Mouse (Mus musculus) intestine, embryonic 15.5 days (tissue): ENCODE results near the gene Tars2. TPM values are rescaled to one million over a fixed set of nuclear protein-coding genes. Genes with fewer than 3 reads are reported as not detected.

ENCODE experiments used
- ATAC-seq: fragments of 200-750 bp; cut with Nextera tagmentation; 2 replicates; pipeline ENCODE4 v1.8.0; 2017; ENCODE audit warnings: moderate TSS enrichment, moderate library complexity
- H3K27ac ChIP-seq: fragments of 300-500 bp; sonication (generic); 2 replicates; pipeline ENCODE4 v1.5.1; 2015; ENCODE audit warnings: mild to moderate bottlenecking, inconsistent platforms
- H3K27me3 ChIP-seq: fragments of 300-500 bp; sonication (generic); replicated peaks from 2 replicates; pipeline ENCODE4 v1.6.1; 2015; ENCODE audit warnings: inconsistent platforms
- H3K36me3 ChIP-seq: fragments of 300-500 bp; sonication (generic); 2 replicates; pipeline ENCODE4 v1.6.1; 2015; ENCODE audit warnings: inconsistent platforms
- H3K4me1 ChIP-seq: fragments of 300-500 bp; sonication (generic); replicated peaks from 2 replicates; pipeline ENCODE4 v1.6.1; 2015; ENCODE audit warnings: inconsistent platforms
- H3K4me2 ChIP-seq: fragments of 300-500 bp; sonication (generic); replicated peaks from 2 replicates; pipeline ENCODE4 v1.6.1; 2015; ENCODE audit warnings: mild to moderate bottlenecking, inconsistent platforms
- H3K4me3 ChIP-seq: fragments of 300-500 bp; sonication (generic); replicated peaks from 2 replicates; pipeline ENCODE4 v1.5.1; 2015; ENCODE audit warnings: inconsistent platforms
- H3K9ac ChIP-seq: fragments of 300-500 bp; sonication (generic); 2 replicates; pipeline ENCODE4 v1.6.1; 2015; ENCODE audit warnings: inconsistent platforms
- H3K9me3 ChIP-seq: fragments of 300-500 bp; sonication (generic); 2 replicates; pipeline ENCODE4 v1.6.1; 2016; ENCODE audit warnings: inconsistent platforms
- WGBS: fragments of 180-500 bp; shearing (Covaris S2); methylation state at CpG from one replicate; pipeline ENCODE4 v1.1.7; 2015; 5-methylcytosine and 5-hydroxymethylcytosine counted together
- polyA plus RNA-seq: library from polyadenylated mRNA; unstranded; fragments of >200 nt; fragmentation: Nextera tagmentation; extraction: Ambion mirVana; gene quantifications from 2 replicates; pipeline ENCODE4 v1.2.1, GENCODE M21; 2015

Gene Tars2
- polyA plus RNA-seq, 1 experiment from 2014 or later, result 54.4 TPM

GRCm38 (mm10) chr3:95761771-95762170 lies 1.8 kb upstream of the Tars2 start:
- H3K36me3 ChIP-seq, result peaks cover 28% of the 10 kb centered on the region
- H3K4me3 ChIP-seq, result no peak overlapping the region
- no peak overlapping the region for H3K27ac ChIP-seq
- no peaks in the 10 kb centered on the region for H3K4me1 ChIP-seq
- no peak for ATAC-seq
- no peaks in the 10 kb centered on the region for H3K27me3 ChIP-seq
- H3K9ac ChIP-seq, result no peak overlapping the region
- H3K9me3 ChIP-seq, result no peaks in the 10 kb centered on the region
- 70% methylated on average over 4 of the region's 4 CpGs for WGBS
- no peak overlapping the region for H3K4me2 ChIP-seq

- Histone ChIP-seq H3K9me3 (no peaks in the 10 kb centered on the region), H3K9ac (no peak overlapping the region), H3K4me2 (no peak overlapping the region), H3K27ac (no peak overlapping the region), H3K4me1 (no peaks in the 10 kb centered on the region), H3K27me3 (no peaks in the 10 kb centered on the region), H3K4me3 (no peak overlapping the region), H3K36me3 (peaks cover 20% of the 10 kb centered on the region)
- ATAC-seq, result no peak
These were observed 650 bp upstream of the Tars2 start for GRCm38 (mm10) chr3:95760656-95761055.

DNA sequence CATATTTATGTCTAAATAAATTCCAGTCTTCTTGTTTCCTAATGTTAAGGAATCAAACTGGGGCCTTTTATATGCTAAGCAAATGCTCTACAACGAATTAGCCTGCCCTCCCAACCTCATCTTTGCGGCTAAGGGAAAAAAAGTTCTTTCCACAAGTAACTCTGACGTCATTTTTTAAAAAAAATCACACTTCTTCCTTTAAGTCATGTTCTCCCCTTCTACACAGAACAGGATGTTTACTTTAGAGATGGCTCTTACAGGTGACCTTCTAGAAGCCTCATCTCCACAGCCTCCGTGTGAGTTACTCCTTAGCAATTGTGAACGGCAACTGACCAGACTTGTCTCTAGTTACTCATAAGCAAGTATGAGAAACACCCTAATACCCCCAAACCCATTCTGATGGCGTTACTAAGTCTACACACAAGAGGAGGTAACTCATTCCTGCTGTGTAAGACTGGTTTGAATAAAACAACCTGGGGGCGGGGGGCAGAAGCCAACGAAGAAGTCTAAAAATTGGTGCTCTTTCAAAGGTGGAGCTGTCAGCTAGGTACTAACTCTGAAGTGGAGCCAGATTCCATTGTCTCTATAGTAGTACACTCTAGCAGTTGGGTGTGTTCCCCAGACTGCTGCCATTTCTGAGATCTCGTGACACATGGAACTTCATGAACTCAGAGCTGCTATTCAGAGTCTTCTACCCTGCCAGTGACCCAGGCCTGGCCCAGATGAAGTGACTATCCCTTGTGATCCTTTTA lies 1.4 kb downstream of the Tars2 start:
- no peak overlapping the region for H3K27ac ChIP-seq
- no peak overlapping the region for H3K9ac ChIP-seq
- H3K9me3 ChIP-seq, result no peaks in the 10 kb centered on the region
- no peak overlapping the region for H3K4me3 ChIP-seq
- H3K27me3 ChIP-seq, result no peaks in the 10 kb centered on the region
- H3K4me2 ChIP-seq, result no peak overlapping the region
- H3K4me1 ChIP-seq, result no peaks in the 10 kb centered on the region
- WGBS, result 44% methylated on average over 9 of the region's 9 CpGs
- no peak for ATAC-seq
- H3K36me3 ChIP-seq, result peaks cover 2% of the 10 kb centered on the region

GRCm38 (mm10) chr3:95756808-95757207 lies 3.2 kb downstream of the Tars2 start:
- WGBS, result 81% methylated on average over 2 of the region's 2 CpGs
- Histone ChIP-seq H3K9ac (no peak overlapping the region), H3K27ac (no peak overlapping the region), H3K9me3 (no peaks in the 10 kb centered on the region), H3K27me3 (no peaks in the 10 kb centered on the region), H3K4me2 (no peak overlapping the region), H3K4me1 (no peaks in the 10 kb centered on the region), H3K4me3 (no peak overlapping the region), H3K36me3 (peaks cover 4% of the 10 kb centered on the region; the same call in 1 of the 2 replicates)
- no peak for ATAC-seq

GRCm38 (mm10) chr3:95754345-95755206 lies 5.4 kb downstream of the Tars2 start:
- no peaks in the 10 kb centered on the region for H3K4me1 ChIP-seq
- peak overlapping the region; percentile 69 for H3K4me2 ChIP-seq
- peaks cover 15% of the 10 kb centered on the region; the same call in 1 of the 2 replicates for H3K36me3 ChIP-seq
- peak overlapping the region; percentile 74 for H3K9ac ChIP-seq
- H3K27me3 ChIP-seq, result no peaks in the 10 kb centered on the region
- H3K9me3 ChIP-seq, result no peaks in the 10 kb centered on the region
- under 1% methylated on average over 30 of the region's 30 CpGs for WGBS
- peak overlapping the region; percentile 52; the same call in 1 of the 2 replicates for H3K27ac ChIP-seq
- peak; percentile 99 for ATAC-seq
- peak overlapping the region; percentile 71 for H3K4me3 ChIP-seq

GRCm38 (mm10) chr3:95752935-95753334 lies 7.1 kb downstream of the Tars2 start:
- no peaks in the 10 kb centered on the region for H3K27me3 ChIP-seq
- H3K4me1 ChIP-seq, result no peaks in the 10 kb centered on the region
- no peak overlapping the region for H3K27ac ChIP-seq
- no peak overlapping the region for H3K4me3 ChIP-seq
- H3K9ac ChIP-seq, result no peak overlapping the region
- no peak for ATAC-seq
- WGBS, result 87% methylated on average over 3 of the region's 3 CpGs
- H3K36me3 ChIP-seq, result peaks cover 17% of the 10 kb centered on the region; the same call in 1 of the 2 replicates
- no peak overlapping the region for H3K4me2 ChIP-seq
- H3K9me3 ChIP-seq, result no peaks in the 10 kb centered on the region

- WGBS, result 49% methylated on average over 8 of the region's 8 CpGs
- no peaks in the 10 kb centered on the region for H3K27me3 ChIP-seq
- H3K4me1 ChIP-seq, result peaks cover 7% of the 10 kb centered on the region
- H3K9ac ChIP-seq, result no peak overlapping the region
- H3K9me3 ChIP-seq, result no peaks in the 10 kb centered on the region
- ATAC-seq, result no peak
- peaks cover 32% of the 10 kb centered on the region for H3K36me3 ChIP-seq
- H3K4me2 ChIP-seq, result no peak overlapping the region
- H3K4me3 ChIP-seq, result no peak overlapping the region
- 0 out of 2 replicates have a peak overlapping the region, but pooled peaks have one; percentile 2 for H3K27ac ChIP-seq
These were observed 19.6 kb downstream of the Tars2 start for GRCm38 (mm10) chr3:95740406-95740805.

DNA sequence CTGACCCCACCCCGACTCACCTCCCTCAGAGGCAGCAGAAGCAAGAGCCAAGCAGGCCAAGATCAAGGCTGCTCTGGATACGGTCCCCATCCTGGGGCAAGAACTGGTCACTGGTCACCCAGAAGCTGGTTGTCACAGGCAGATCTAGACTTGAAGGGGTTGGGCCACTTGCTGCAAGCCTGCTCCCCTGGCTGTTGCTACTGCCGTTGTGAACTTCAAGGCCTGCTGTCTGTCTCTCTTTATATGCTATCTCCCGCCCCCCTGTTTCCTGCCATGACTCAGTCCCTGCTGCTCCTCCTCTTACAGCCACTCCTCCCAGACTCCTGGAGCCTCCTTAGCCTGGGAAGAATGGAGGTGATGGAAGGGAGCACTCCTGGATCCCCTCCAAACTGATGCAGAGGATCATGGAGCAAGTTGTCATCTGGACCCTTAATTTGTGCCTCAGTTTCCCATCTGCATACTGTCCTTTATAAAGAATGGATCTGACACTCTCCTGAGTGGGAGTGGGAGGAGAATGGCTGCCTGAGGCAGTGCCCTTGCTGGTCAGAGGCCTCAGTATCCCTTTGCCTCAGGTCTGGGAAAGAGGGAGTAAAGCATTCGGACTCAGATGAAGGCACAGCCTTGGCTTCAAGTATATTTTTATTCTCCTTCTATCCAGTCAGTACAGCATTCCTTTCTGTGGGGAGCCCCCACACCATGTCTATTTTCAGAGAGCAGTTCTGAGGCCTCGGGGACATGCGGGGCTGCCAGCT lies 20.5 kb downstream of the Tars2 start, which contains the start of gene Ecm1:
Gene Ecm1 (minus strand): TSS at position 217 of the 752 bp plus-strand sequence.
- H3K27me3 ChIP-seq, result no peaks in the 10 kb centered on the region
- 62% methylated on average over 7 of the region's 7 CpGs for WGBS
- peak; percentile 36; the same call in 1 of the 2 replicates for ATAC-seq
- H3K9me3 ChIP-seq, result no peaks in the 10 kb centered on the region
- H3K4me2 ChIP-seq, result no peak within 1 kb of the TSS
- H3K27ac ChIP-seq, result peak within 1 kb of the TSS; percentile 36; the same call in 1 of the 2 replicates
- no peak within 1 kb of the TSS for H3K9ac ChIP-seq
- H3K4me1 ChIP-seq, result peaks cover 13% of the 10 kb centered on the region
- peaks cover 26% of the 10 kb centered on the region for H3K36me3 ChIP-seq
- no peak within 1 kb of the TSS for H3K4me3 ChIP-seq

DNA sequence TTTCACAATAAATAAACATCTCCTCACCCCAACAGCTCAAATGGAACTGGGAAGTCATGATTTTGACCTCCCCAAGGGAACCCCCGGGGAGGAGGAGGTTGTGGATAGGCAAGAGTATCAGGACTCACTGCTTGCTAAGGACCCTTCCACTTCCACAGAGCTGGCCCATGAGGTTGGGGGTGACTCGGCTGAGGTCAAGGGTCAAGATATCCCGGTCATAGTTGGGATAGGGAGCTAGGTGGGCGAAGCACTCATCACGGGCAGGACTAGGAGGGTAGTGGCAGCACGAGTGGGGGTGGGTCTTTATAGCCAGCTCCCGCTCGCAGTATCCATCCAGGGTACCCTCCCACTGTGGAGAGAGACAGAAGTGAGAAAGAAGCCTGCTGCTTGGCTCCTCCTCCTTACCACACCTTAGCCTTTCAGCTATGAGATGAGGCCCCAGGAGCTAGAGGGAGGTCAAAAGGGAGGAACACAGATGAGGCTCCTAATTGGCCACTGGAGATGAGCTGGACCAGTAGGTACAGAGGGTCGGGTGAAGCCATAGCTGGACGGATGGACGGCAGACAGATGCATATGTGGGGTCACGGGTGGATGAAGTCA lies 24.8 kb downstream of the Tars2 start:
- Histone ChIP-seq H3K27ac (no peak overlapping the region), H3K27me3 (no peaks in the 10 kb centered on the region), H3K4me3 (no peak overlapping the region), H3K4me2 (no peak overlapping the region), H3K36me3 (0 out of 2 replicates have a peak, but pooled peaks cover 9% of the 10 kb centered on the region), H3K9me3 (no peaks in the 10 kb centered on the region), H3K4me1 (peaks cover 14% of the 10 kb centered on the region), H3K9ac (no peak overlapping the region)
- ATAC-seq, result no peak
- WGBS, result 88% methylated on average over 12 of the region's 12 CpGs

DNA sequence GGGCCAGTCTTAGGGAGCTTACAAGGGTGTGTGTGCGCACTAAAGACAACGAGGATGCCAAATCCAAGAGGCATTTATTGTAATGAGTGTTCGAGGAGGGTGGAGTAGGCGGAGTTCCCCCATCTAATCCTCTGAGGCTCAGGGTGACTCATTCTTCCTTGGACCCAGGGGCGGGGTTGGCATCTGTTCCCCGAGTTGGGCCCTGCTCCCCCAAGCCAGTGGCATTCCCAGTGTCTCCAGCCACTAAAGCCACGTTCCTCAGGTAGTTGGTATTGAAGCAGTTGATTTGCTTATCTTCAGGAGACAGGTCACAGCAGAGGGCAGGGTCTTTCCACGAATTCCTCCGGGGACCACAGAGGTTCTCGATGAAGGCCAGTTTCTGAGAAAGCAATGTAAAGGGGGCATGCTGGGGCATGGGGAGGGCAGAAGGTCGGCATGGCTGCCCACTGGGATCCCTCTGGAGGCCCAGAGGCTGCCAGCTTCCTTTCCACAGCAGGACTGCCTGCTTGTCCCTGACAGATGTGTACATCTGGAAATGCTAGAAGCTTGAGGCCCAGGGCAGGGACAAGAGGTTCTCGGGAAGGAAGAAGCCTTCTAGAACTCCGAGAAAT lies 25.8 kb downstream of the Tars2 start:
- H3K9ac ChIP-seq, result no peak overlapping the region
- no peaks in the 10 kb centered on the region for H3K27me3 ChIP-seq
- H3K4me2 ChIP-seq, result no peak overlapping the region
- ATAC-seq, result no peak
- no peaks in the 10 kb centered on the region for H3K9me3 ChIP-seq
- WGBS, result 69% methylated on average over 13 of the region's 13 CpGs
- H3K4me1 ChIP-seq, result peaks cover 8% of the 10 kb centered on the region
- 0 out of 2 replicates have a peak, but pooled peaks cover 7% of the 10 kb centered on the region for H3K36me3 ChIP-seq
- H3K4me3 ChIP-seq, result no peak overlapping the region
- H3K27ac ChIP-seq, result peak overlapping the region; percentile 23; the same call in 1 of the 2 replicates

GRCm38 (mm10) chr3:95732744-95733521 lies 27.1 kb downstream of the Tars2 start:
- 77% methylated on average over 11 of the region's 11 CpGs for WGBS
- H3K9ac ChIP-seq, result no peak overlapping the region
- 0 out of 2 replicates have a peak, but pooled peaks cover 7% of the 10 kb centered on the region for H3K36me3 ChIP-seq
- no peak overlapping the region for H3K4me3 ChIP-seq
- H3K4me2 ChIP-seq, result no peak overlapping the region
- H3K9me3 ChIP-seq, result no peaks in the 10 kb centered on the region
- no peaks in the 10 kb centered on the region for H3K27me3 ChIP-seq
- ATAC-seq, result no peak
- peaks cover 7% of the 10 kb centered on the region; the same call in 1 of the 2 replicates for H3K4me1 ChIP-seq
- H3K27ac ChIP-seq, result no peak overlapping the region
